Mouse (Mus musculus) midbrain, embryonic 11.5 days (tissue): ENCODE measurements around the gene Exoc3l. TPM values are rescaled to one million over a fixed set of nuclear protein-coding genes. Genes with fewer than 3 reads are reported as not detected.

ENCODE experiments used
- ATAC-seq: fragments of 200-750 bp; cut with Nextera tagmentation; 2 replicates; pipeline ENCODE4 v1.8.0; 2017; ENCODE audit warnings: moderate TSS enrichment, moderate library complexity; ENCODE audit not compliant: low FRiP score
- DNase-seq: peaks from one replicate; pipeline ENCODE4 v3.0.0; 2015; ENCODE audit warnings: low spot score; ENCODE audit errors: missing footprints
- H3K27ac ChIP-seq: fragments of 300-500 bp; sonication (generic); 2 replicates; pipeline ENCODE4 v1.5.1; 2014; ENCODE audit warnings: low read depth, low read length
- H3K27me3 ChIP-seq: fragments of 300-500 bp; sonication (generic); 2 replicates; pipeline ENCODE4 v1.6.1; 2014; ENCODE audit warnings: mild to moderate bottlenecking, low read length, moderate library complexity, mixed read lengths; ENCODE audit not compliant: control insufficient read depth, insufficient read depth
- H3K36me3 ChIP-seq: fragments of 300-500 bp; sonication (generic); 2 replicates; pipeline ENCODE4 v1.6.1; 2014; ENCODE audit warnings: mild to moderate bottlenecking, low read length, moderate library complexity, mixed read lengths; ENCODE audit not compliant: control insufficient read depth, insufficient read depth
- H3K4me1 ChIP-seq: fragments of 300-500 bp; sonication (generic); 2 replicates; pipeline ENCODE4 v1.6.1; 2014; ENCODE audit warnings: low read length; ENCODE audit not compliant: control insufficient read depth, insufficient read depth
- H3K4me2 ChIP-seq: fragments of 300-500 bp; sonication (generic); 2 replicates; pipeline ENCODE4 v1.6.1; 2014; ENCODE audit warnings: mild to moderate bottlenecking, moderate library complexity
- H3K4me3 ChIP-seq: fragments of 300-500 bp; sonication (generic); 2 replicates; pipeline ENCODE4 v1.5.1; 2014; ENCODE audit warnings: low read depth, low read length
- H3K9ac ChIP-seq: fragments of 300-500 bp; sonication (generic); 2 replicates; pipeline ENCODE4 v1.6.1; 2014; ENCODE audit warnings: low read length
- H3K9me3 ChIP-seq: fragments of 300-500 bp; sonication (generic); 2 replicates; pipeline ENCODE4 v1.6.1; 2016; ENCODE audit warnings: low read length; ENCODE audit not compliant: control insufficient read depth
- WGBS: fragments of 180-500 bp; shearing (Covaris S2); extraction: QIAGEN DNeasy Blood & Tissue Kit; methylation state at CpG from one replicate; pipeline ENCODE4 v1.1.7; 2014; 5-methylcytosine and 5-hydroxymethylcytosine counted together
- polyA plus RNA-seq: library from polyadenylated mRNA; unstranded; fragments of >200 nt; fragmentation: Nextera tagmentation; extraction: Ambion mirVana; gene quantifications from 2 replicates; pipeline ENCODE4 v1.2.1, GENCODE M21; 2014

Gene Exoc3l
- polyA plus RNA-seq, 1 experiment from 2014 or later = 8.6 TPM

DNA sequence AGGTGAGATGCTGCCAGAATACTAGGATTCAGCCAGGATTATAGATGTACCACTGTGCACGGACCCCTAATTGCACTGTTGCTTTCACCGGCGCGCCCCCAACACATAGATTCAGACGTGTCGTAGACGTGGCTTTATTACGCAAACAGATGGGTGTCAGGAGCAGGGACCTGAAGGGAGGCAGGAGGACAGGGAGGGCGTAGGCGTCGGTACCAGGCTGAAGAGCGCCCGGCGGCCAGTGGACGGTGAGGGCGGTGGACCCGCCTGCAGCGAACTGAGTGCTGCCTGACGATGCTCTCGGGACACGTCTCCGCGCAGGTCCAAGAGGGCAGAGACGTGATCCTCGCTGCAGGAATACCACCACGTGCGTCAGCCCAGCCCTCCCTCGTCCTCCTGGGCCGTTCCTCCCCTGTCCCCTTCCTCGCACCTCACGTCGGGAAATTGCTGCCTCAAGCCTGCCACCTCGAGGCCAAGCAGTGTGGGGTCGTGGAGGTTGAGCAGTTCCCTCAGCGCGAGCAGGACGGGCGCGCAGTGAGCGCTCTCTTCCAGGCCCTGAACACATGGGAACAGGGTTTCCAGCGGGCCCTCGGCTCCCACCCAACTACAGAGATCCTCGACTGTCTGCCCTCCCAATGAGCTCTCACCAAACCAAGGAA lies 6.0 kb downstream of the Exoc3l start, which contains the start of gene 4931428F04Rik:
Gene 4931428F04Rik, minus strand, starts transcription at position 60 of the 656 bp plus-strand sequence.
- Histone ChIP-seq H3K9me3 (no peaks in the 10 kb centered on the region), H3K27ac (peak within 1 kb of the TSS; percentile 71; the same call in 1 of the 2 replicates), H3K4me2 (peak within 1 kb of the TSS; percentile 74), H3K4me1 (peaks cover 22% of the 10 kb centered on the region), H3K4me3 (peak within 1 kb of the TSS; percentile 40), H3K36me3 (no peaks in the 10 kb centered on the region), H3K27me3 (peaks cover 15% of the 10 kb centered on the region), H3K9ac (peak within 1 kb of the TSS; percentile 77)
- peak; percentile 94 for DNase-seq
- ATAC-seq = peak; percentile 34
- WGBS = 1% methylated on average over 43 of the region's 43 CpGs

DNA sequence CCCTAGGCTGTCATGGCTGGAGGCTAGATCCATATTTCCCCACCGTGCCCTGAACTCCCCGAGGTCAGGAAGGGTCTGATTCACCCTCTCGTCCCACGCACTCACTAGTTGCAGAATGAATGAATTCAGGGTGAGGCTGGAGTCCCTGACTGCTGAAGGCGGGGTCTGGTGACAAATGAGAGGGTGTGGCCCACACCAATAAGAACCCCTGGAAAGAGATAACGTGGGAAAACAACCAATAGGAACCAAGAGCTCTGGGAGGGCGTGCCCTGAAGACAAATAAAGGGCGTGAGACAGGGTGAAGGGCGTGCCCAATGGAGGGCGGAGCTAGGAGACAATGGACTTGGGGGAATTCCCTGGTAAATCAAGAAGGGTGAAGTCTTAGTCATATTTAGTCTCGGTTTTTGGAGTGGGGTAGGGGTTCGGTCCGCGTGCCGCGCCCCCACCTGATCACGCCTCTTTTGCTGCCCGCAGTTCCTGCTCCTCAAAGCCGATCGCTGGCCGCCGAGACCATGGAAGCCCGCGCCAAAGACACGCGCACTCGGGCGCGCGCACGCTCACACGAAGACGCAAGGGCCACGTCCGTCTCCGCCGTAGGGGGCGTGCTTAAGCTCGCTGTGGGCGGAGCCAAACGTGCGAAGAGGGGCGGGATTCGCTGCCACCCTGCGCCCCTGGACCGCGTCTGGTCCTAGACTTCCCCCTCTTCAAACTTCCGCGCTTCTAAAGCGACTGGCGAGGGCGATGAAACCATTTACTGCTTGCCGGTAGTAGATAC lies 6.8 kb downstream of the Exoc3l start:
- WGBS = 0% methylated on average over 53 of the region's 53 CpGs
- DNase-seq = peak; percentile 99
- H3K4me3 ChIP-seq = peak overlapping the region; percentile 40
- H3K9me3 ChIP-seq = no peaks in the 10 kb centered on the region
- H3K4me1 ChIP-seq = peaks cover 22% of the 10 kb centered on the region
- peak overlapping the region; percentile 71; the same call in 1 of the 2 replicates for H3K27ac ChIP-seq
- H3K27me3 ChIP-seq = peaks cover 15% of the 10 kb centered on the region
- no peaks in the 10 kb centered on the region for H3K36me3 ChIP-seq
- peak; percentile 95 for ATAC-seq
- peak overlapping the region; percentile 74 for H3K4me2 ChIP-seq
- H3K9ac ChIP-seq = peak overlapping the region; percentile 77

DNA sequence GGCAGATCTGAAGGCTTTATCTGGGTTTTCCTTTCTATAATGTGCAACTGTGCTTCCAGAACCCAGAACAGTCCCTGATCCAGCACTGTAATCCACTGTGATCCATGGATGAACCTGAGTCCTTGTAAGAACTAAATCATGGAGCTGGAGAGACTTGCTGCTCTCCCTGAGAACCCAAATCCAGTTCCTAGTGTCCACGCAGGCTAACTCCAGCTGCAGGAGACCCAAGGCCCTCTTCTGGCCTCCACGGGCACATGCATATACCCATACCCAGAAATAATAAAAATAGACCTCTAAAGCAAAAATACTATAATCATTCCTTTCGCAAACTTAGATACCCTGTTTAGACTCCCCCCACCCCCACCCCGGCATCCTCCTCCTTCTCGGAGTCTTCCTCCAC lies 7.7 kb downstream of the Exoc3l start:
- peaks cover 15% of the 10 kb centered on the region for H3K27me3 ChIP-seq
- 86% methylated on average over 5 of the region's 5 CpGs for WGBS
- H3K9me3 ChIP-seq = no peaks in the 10 kb centered on the region
- H3K36me3 ChIP-seq = no peaks in the 10 kb centered on the region
- DNase-seq = no peak
- peak overlapping the region; percentile 40 for H3K4me3 ChIP-seq
- no peak overlapping the region for H3K27ac ChIP-seq
- H3K9ac ChIP-seq = peak overlapping the region; percentile 77
- H3K4me2 ChIP-seq = peak overlapping the region; percentile 74
- peaks cover 22% of the 10 kb centered on the region for H3K4me1 ChIP-seq
- ATAC-seq = no peak

DNA sequence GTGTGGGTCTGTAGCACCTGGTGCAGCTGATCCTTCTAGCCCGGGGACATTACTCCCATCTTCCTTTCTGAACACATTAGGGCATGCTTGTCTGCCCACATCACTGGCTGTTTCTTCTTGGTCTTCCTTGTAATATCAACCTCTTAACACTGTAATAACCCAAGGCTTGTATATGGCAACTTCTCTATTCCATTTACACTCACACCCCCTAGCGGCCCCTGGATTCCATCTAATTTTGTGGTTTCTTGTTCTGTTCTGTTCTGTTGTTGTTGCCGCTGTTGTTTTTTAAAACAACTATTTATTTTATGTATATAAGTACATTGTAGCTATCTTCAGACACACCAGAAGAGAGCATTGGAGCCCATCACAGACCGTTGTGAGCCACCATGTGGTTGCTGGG lies 9.0 kb downstream of the Exoc3l start:
- ATAC-seq (no peak), DNase-seq (no peak)
- Histone ChIP-seq H3K4me2 (no peak overlapping the region), H3K4me1 (peaks cover 22% of the 10 kb centered on the region), H3K27me3 (peaks cover 15% of the 10 kb centered on the region), H3K27ac (no peak overlapping the region), H3K9ac (no peak overlapping the region), H3K9me3 (no peaks in the 10 kb centered on the region), H3K36me3 (peaks cover 3% of the 10 kb centered on the region; the same call in 1 of the 2 replicates), H3K4me3 (no peak overlapping the region)
- WGBS = 87% methylated on average over 4 of the region's 4 CpGs

DNA sequence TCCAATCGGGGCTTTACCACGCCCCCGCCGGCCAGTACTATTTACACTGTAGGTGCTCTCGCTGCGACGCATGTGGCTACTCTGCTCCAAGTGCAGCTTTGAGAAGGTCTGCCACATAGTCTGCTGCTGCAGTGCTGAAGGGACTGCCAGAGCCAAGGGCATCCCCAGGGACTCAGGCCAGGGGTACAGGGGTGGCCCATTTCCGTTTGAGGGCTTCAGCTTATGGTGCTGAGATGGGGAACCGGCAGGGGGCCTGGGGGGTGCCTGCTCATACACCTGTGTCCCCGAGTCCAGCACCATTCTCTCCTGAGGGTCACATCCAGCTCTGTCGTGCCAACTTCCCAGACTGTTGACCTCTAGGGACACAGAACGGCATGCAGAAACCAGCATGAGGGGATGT lies 10.4 kb downstream of the Exoc3l start:
- ATAC-seq (no peak), DNase-seq (no peak)
- WGBS = 44% methylated on average over 12 of the region's 12 CpGs
- 0 out of 2 replicates have a peak overlapping the region, but pooled peaks have one; percentile 5 for H3K9ac ChIP-seq
- H3K36me3 ChIP-seq = peaks cover 3% of the 10 kb centered on the region; the same call in 1 of the 2 replicates
- peaks cover 9% of the 10 kb centered on the region for H3K27me3 ChIP-seq
- no peak overlapping the region for H3K27ac ChIP-seq
- no peaks in the 10 kb centered on the region for H3K9me3 ChIP-seq
- H3K4me2 ChIP-seq = no peak overlapping the region
- H3K4me1 ChIP-seq = peaks cover 21% of the 10 kb centered on the region
- no peak overlapping the region for H3K4me3 ChIP-seq

DNA sequence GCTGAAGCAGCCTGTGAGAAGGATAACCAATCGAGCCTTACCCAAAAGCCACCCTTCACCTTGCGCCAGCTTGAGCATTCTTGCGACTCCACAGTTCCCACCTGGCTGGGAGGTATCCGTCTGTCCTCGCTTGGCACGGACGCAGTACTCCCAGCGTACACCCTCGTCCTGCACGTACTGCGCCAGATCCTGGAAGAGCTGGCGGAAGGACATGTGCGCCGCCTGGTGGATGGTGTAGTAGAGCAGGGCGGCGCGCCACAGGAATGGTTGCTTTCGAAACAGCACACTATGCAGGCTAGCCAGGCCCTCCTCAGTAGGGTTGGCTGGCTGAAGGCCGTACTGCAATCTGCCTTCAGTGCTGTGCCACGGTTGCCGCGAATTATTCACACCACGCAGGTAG lies 12.8 kb downstream of the Exoc3l start:
- ATAC-seq = peak; percentile 52
- Histone ChIP-seq H3K9me3 (no peaks in the 10 kb centered on the region), H3K4me2 (no peak overlapping the region), H3K27ac (no peak overlapping the region), H3K36me3 (peaks cover 3% of the 10 kb centered on the region; the same call in 1 of the 2 replicates), H3K4me3 (no peak overlapping the region), H3K4me1 (peaks cover 10% of the 10 kb centered on the region), H3K9ac (no peak overlapping the region), H3K27me3 (peaks cover 19% of the 10 kb centered on the region)
- WGBS = 24% methylated on average over 23 of the region's 23 CpGs
- peak; percentile 89 for DNase-seq

- peaks cover 28% of the 10 kb centered on the region for H3K27me3 ChIP-seq
- no peak overlapping the region for H3K9ac ChIP-seq
- no peak overlapping the region for H3K4me2 ChIP-seq
- peaks cover 3% of the 10 kb centered on the region; the same call in 1 of the 2 replicates for H3K36me3 ChIP-seq
- H3K4me3 ChIP-seq = no peak overlapping the region
- ATAC-seq (no peak), DNase-seq (no peak)
- 91% methylated on average over 4 of the region's 4 CpGs for WGBS
- no peaks in the 10 kb centered on the region for H3K9me3 ChIP-seq
- no peak overlapping the region for H3K27ac ChIP-seq
- H3K4me1 ChIP-seq = 0 out of 2 replicates have a peak, but pooled peaks cover 7% of the 10 kb centered on the region
Observed at GRCm38 (mm10) chr8:105282239-105282638, 13.7 kb downstream of the Exoc3l start.

- H3K4me1 ChIP-seq = 0 out of 2 replicates have a peak, but pooled peaks cover 7% of the 10 kb centered on the region
- no peaks in the 10 kb centered on the region for H3K9me3 ChIP-seq
- WGBS = 85% methylated on average over 12 of the region's 12 CpGs
- H3K36me3 ChIP-seq = peaks cover 3% of the 10 kb centered on the region; the same call in 1 of the 2 replicates
- H3K4me2 ChIP-seq = no peak overlapping the region
- no peak overlapping the region for H3K9ac ChIP-seq
- ATAC-seq (no peak), DNase-seq (no peak)
- H3K27me3 ChIP-seq = peaks cover 32% of the 10 kb centered on the region
- H3K27ac ChIP-seq = no peak overlapping the region
- H3K4me3 ChIP-seq = no peak overlapping the region
Observed at GRCm38 (mm10) chr8:105281821-105282220, 14.1 kb downstream of the Exoc3l start.

GRCm38 (mm10) chr8:105280567-105280966 lies 15.3 kb downstream of the Exoc3l start:
- Histone ChIP-seq H3K9ac (no peak overlapping the region), H3K27me3 (peaks cover 44% of the 10 kb centered on the region), H3K4me1 (peaks cover 13% of the 10 kb centered on the region), H3K4me2 (no peak overlapping the region), H3K9me3 (no peaks in the 10 kb centered on the region), H3K27ac (no peak overlapping the region), H3K4me3 (no peak overlapping the region), H3K36me3 (peaks cover 3% of the 10 kb centered on the region; the same call in 1 of the 2 replicates)
- 72% methylated on average over 3 of the region's 3 CpGs for WGBS
- no peak for DNase-seq
- ATAC-seq = no peak
